Mouse (Mus musculus): Measurements from ENCODE around the gene Mrps11. TPM values are rescaled to one million over a fixed set of nuclear protein-coding genes. Genes with fewer than 3 reads are reported as not detected.

The Mrps11 gene
- total RNA-seq (2021): 10 to 100 TPM; 34.4 to 39.6 TPM

DNA sequence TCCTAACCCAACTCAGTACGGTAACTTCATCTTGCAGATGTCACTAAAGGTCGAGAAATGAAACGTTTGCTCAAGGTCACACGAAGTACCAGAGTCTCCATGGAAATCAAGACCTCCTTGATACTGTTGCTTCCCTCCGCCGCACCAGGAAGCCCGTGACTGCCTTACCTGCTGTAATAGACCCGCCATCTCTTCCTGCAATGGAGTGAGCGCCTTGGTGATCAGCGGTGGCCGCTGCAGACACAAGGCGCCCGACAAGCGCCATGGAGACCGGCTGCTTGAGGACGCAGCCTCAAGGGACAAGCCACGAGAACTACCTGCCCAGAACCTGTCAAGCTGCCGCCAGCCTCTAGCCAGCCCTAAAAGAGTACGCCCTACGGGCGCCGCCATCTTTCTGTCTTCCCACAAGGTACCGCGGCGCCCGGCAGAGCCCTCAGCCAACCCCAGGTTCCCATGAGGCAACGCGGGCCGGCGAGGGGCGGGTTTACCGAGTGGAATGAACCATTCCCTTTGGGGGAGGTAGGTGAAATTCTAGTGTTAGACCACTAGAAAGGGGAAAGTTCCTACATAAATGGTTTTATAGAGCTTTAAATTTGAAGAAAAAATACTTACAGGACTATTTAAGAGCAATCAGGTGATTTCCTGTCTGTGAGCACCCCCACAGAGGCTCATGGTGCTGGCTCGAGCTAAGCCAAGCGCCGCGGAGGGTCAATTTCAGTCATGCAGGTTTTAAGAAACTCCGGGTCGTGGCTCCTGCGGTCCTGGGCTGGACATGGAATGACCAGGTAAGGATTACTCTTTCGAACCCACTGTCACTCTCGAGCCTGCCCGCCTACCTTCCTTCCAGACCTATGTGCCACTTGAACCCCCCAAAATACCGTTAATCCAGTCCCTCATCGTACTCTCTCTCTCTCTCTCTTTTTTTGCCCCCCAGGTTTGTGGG lies at the start of gene Mrps11, which contains the start of gene Mrpl46:
Gene Mrps11 (plus strand): TSS at position 481 of the 943 bp plus-strand sequence.
Gene Mrpl46 (minus strand): TSS at position 893 of the 943 bp plus-strand sequence.
- DNase-seq (ENCODE audit: extremely low spot score in 1 of 2, low spot score in 2 of 2): peak; percentile 76 to 92
- intact Hi-C loops (cut with DNase I): no loop called here

DNA sequence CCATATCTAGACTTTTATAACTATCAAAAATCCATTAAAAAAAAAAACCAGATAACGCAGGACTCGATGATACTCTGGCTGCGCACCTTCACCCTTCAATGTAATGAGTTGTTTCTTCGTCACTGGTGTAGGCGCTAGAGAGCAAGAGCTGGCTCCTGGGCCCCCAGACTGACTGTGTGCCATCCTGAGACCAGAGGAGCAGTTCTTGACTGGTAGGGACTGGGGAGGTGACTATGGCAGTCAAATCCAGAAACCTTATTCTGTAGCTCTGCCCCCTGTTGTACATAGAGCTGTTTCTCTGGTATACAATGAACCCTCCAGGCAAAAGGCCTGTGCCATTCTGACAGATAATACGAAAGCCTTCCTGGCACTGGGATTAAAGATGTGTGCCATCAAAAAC lies 45.7 kb upstream of the Mrps11 start:
- DNase-seq (ENCODE audit: extremely low spot score in 1 of 2, low spot score in 2 of 2): no peak
- intact Hi-C loops (cut with DNase I): no loop called here

DNA sequence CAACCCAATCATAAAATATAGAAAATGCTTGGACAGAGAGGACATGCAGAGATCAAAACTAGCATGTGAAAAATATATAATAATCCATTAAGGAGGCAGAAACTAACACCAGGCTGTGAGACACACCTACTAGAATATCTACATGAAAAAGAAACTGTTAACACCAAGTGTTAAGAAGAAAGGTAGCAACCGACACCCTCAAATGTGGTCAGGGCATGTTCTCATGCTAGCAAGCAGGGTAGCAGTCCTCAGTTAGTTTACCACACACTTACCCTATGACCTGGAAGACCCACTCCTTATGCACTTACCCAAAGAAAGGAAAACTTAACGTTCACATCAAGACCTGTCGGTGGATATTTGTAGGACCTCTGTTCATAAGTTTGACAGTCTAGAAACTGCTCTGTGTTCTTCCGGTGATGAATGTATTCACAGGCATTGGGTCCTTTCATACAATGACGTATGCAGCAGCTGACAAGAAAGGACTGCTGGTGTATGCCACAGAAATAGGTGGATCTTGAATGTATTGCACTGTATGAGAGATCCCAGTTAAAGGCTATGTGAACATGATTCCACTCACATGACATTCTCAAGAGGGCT lies 45.2 kb upstream of the Mrps11 start, which contains the start of gene Ntrk3:
Gene Ntrk3 (minus strand): TSS at position 399 of the 597 bp plus-strand sequence.
- no peak for DNase-seq (ENCODE audit: extremely low spot score in 1 of 2, low spot score in 2 of 2)
- intact Hi-C loops (cut with DNase I): no loop called here

DNA sequence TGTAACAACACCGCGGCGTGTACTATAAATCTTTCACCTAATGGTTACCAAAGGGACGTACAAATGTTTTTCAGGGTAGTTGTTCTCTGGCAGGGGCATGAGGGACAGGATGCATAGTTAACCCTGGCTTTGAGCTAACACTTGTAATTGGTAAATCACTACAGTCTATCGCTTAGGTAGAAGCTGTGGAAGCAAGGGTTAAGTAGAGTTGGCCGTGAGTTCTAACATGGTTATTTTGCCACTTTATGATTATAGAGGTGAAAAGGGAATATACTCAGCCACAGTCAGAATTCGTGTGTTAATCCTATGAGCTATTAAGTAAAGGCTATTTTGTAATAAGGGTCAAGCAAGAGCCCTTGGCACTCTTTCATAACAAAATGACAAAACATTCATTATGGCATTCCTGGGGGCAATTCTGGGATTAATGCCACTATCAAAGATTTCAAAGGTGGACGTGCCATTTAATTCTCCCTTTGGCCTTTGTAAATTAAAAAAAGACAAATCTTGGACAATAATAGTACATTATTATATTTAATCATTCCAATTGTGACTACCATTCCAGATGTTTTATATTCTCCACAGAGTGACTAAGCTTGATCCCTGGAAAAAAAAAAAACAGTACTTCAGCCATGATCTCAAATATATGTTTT lies 43.4 kb upstream of the Mrps11 start:
- no peak for DNase-seq (ENCODE audit: extremely low spot score in 1 of 2, low spot score in 2 of 2)
- intact Hi-C loops (cut with DNase I): no loop called here

- no peak for DNase-seq (ENCODE audit: extremely low spot score in 1 of 2, low spot score in 2 of 2)
- intact Hi-C loops (cut with DNase I): loop anchor here (10.0 kb wide), 1 partner anchor 59 kb away; no protein-coding TSS in a partner anchor
Observed at GRCm38 (mm10) chr7:78743731-78744385, 39.1 kb upstream of the Mrps11 start.

- no peak for DNase-seq (ENCODE audit: extremely low spot score in 1 of 2, low spot score in 2 of 2)
- intact Hi-C loops (cut with DNase I): no loop called here
Observed at GRCm38 (mm10) chr7:78752961-78753360, 30.0 kb upstream of the Mrps11 start.

DNA sequence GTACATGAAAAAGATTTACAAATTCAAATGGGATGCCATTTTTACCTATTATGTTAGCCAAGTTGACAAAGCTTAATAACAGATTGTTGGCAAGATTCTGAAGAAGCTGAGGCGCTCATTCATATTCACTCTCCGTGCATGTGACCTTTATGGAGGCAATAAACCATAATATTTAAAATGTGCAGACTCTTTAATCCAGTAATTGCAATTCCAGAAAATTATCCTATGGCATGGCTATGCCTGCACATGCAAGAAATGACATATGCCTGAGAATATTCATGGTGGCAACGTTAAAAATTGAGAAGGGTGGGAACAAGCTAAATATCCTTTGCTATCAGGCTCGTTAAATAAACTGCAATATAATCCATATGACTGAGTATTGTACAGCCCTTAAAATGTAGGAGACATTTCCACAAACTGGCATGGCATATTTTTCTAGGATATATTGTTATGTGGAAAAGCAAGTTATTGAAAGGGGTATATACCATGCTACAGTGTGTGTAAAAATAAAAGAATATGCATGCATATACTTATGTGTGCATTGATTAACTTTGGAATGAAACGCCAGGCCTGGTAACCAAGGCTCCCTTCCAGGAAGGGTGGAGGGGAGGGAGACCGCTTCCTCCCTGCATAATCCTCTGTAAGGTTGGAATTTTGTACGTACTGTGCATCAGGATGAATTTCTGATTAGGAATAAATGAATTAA lies 29.0 kb upstream of the Mrps11 start:
- intact Hi-C loops (cut with DNase I): no loop called here
- DNase-seq (ENCODE audit: extremely low spot score in 1 of 2, low spot score in 2 of 2): no peak

GRCm38 (mm10) chr7:78754458-78755000 lies 28.4 kb upstream of the Mrps11 start:
- intact Hi-C loops (cut with DNase I): no loop called here
- no peak for DNase-seq (ENCODE audit: extremely low spot score in 1 of 2, low spot score in 2 of 2)

DNA sequence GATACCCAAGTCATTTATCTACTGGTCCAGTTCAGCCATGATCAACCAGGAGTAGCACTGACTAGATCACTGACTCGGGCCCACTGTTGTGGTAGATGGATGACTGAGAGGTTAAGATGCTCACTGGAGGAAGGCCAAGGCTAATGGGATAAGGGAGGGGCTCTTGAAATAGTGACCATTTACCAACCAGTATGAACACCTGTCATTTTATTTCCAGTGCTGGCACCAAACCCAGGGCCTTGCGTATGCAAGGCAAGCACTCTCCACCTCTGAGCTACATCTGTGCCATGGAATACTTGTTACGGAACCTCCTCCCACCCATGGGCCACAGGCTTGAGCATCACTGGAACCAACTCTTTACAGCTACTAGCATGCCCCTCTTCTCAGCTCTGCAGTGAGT lies 19.1 kb upstream of the Mrps11 start:
- no peak for DNase-seq (ENCODE audit: extremely low spot score in 1 of 2, low spot score in 2 of 2)
- intact Hi-C loops (cut with DNase I): no loop called here

DNA sequence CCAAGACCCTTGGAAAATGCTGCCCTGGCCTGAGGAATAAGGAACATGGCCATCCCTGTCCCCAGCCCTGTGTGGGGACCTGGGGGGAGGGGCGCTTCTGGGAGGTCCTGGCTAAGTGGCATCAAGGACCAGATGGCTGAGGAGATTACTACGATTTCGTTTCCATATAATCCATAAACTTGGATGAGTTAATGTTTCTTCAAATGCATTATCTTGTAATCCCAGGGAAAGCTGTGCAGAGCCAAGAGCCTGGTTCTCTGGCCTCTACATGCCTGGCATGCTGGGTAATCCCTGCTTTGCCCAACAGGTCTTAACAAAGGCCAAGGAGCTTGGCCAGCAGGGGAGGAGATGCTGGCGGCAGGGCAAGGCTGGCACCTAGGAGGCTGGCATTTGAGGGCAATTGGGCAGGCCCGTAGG lies 17.7 kb upstream of the Mrps11 start:
- DNase-seq (ENCODE audit: extremely low spot score in 1 of 2, low spot score in 2 of 2): no peak
- intact Hi-C loops (cut with DNase I): loop anchor here (5.0 kb wide), 2 partner anchors 168 to 188 kb away; no protein-coding TSS in a partner anchor

GRCm38 (mm10) chr7:78766019-78766683 lies 16.8 kb upstream of the Mrps11 start:
- intact Hi-C loops (cut with DNase I): loop anchor here (5.0 kb wide), 2 partner anchors 169 to 189 kb away; no protein-coding TSS in a partner anchor
- peak; percentile 87 to 89 for DNase-seq (ENCODE audit: extremely low spot score in 1 of 2, low spot score in 2 of 2)

GRCm38 (mm10) chr7:78767929-78768531 lies 14.9 kb upstream of the Mrps11 start:
- no peak for DNase-seq (ENCODE audit: extremely low spot score in 1 of 2, low spot score in 2 of 2)
- intact Hi-C loops (cut with DNase I): loop anchor here (5.0 kb wide), 2 partner anchors 171 to 191 kb away; no protein-coding TSS in a partner anchor

DNA sequence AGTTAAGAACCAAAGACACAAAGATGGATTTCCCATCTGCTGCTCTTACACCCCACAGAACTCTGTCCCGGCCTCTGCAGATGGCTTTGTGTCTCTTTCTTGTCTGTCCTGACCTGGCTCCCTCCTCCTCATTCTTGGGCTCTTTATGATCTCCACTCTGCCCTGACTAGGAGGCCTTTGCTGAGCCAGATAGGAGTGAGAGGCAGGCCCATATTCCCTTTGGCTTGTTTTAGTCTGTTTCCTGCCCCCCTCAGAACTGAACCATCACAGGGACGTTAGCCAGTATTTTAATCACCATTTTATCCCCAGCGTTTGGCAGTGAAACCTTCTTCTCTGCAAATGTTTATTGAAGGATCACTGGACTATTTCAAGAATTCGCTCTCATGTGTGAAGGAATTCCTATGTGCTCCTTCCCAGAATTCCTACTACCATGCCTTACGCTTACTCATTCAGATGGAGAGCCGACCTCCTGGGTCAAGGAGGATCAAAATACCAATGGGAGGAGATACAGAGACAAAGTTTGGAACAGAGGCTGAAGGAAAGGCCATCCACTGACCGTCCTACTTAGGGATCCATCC lies 13.8 kb upstream of the Mrps11 start:
- intact Hi-C loops (cut with DNase I): loop anchor here (5.0 kb wide), 2 partner anchors 172 to 192 kb away; no protein-coding TSS in a partner anchor
- no peak for DNase-seq (ENCODE audit: extremely low spot score in 1 of 2, low spot score in 2 of 2)

DNA sequence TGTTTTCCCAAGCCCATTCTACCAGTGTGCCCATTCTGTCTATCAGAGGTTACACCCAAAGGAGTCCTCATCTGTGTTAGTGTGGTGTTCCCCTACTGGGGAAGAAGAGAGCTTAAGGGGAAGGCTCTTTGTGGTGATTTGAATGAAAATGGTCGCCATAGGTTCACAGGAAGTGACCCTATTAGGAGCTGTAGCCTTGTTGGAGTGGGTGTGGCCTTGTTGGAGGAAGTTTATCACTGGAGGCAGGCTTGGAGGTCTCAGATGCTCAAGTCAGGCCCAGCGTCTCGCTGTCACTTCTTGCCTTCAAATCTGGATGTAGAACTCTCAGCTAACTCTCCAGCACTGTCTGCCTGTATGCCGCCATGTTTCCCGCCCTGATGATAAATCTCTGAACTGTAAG lies 12.0 kb upstream of the Mrps11 start:
- intact Hi-C loops (cut with DNase I): no loop called here
- DNase-seq (ENCODE audit: extremely low spot score in 1 of 2, low spot score in 2 of 2): no peak

DNA sequence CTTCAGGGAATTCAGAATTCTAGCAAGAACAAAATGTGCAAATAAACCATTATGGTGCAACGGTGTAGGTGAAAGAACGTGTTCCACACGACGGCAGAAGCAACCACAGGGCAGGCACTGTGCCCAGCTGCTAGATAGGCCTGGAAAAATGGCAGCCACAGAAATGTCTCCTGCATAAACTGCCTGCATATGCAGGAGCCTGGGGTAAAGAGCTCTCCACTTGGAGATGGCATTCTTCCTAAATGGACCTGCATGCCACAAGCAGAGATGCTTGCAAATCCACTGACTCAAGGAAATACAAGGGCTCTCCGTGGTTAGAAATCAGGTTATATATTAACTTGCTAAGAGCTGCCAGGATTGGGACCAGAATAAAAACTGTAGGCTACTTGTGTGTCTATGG lies 4.2 kb upstream of the Mrps11 start:
- intact Hi-C loops (cut with DNase I): no loop called here
- no peak for DNase-seq (ENCODE audit: extremely low spot score in 1 of 2, low spot score in 2 of 2)

DNA sequence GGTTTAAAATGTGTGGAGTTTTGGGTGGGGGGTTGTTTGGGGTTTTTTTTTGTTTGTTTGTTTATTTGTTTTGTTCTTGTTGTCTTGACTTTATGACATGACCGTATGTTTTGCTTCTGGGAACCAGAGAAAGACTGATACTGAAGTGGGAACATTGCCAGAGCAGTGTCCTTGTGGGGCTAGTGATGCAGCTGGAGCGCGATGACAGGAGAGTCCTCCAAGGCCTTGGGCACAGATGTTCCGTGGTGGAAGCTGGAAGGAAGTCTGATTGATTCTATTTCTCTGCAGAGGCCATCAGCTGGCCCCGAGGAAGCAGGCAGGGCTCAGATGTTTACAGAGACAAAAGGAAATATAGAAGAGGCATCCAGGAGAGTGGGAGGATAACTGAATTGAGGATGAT lies 3.0 kb downstream of the Mrps11 start:
- intact Hi-C loops (cut with DNase I): no loop called here
- no peak for DNase-seq (ENCODE audit: extremely low spot score in 1 of 2, low spot score in 2 of 2)

Measured in left cerebral cortex, postnatal 10 days (tissue).